Comparison of ENCODE assay signal across 9 mouse cellular contexts in genomic region chr9:90446957-90447356, GRCm38 (mm10).
DNase-seq lines count a peak whose midpoint lies in the region; ATAC-seq and TF ChIP-seq lines count a peak whose summit lies in the region.
"Had no signal": no experiment of that assay in that cellular context is flagged by ENCODE, and none has a peak within 500 bp of the region (broad histone marks: within the 10 kb centered on the region; RNA-seq: fewer than 3 reads in every experiment).

No protein-coding gene starts in this region.

- ATAC-seq in forebrain, postnatal 0 days = no peak
- peak; percentile 97 for ATAC-seq in megakaryocyte-erythroid progenitor cell, adult 5-6 weeks (replicated peaks; ENCODE audit: low FRiP score, low TSS enrichment, poor library complexity, severe bottlenecking)

- H3K9me3 ChIP-seq in forebrain, postnatal 0 days (ENCODE audit: low read length) = no peaks in the 10 kb centered on the region
- H3K9me3 ChIP-seq: heart, embryonic 15.5 days had no signal

- H3K27ac ChIP-seq in left cerebral cortex, adult 2 months = no peak overlapping the region
- H3K27ac ChIP-seq in forebrain, postnatal 0 days (ENCODE audit: low read depth, low read length) = no peak overlapping the region
- H3K27ac ChIP-seq: heart, embryonic 15.5 days had no signal

- WGBS in forebrain, postnatal 0 days = 24% methylated on average over 4 of the region's 4 CpGs

- H3K9ac ChIP-seq in forebrain, postnatal 0 days = no peak overlapping the region
- H3K9ac ChIP-seq: heart, embryonic 15.5 days had no signal

- no peaks in the 10 kb centered on the region for H3K27me3 ChIP-seq in forebrain, postnatal 0 days (ENCODE audit: insufficient read depth, low read length)
- H3K27me3 ChIP-seq: heart, embryonic 15.5 days had no signal

- no peak overlapping the region for H3K4me3 ChIP-seq in left cerebral cortex, adult 2 months
- no peak overlapping the region for H3K4me3 ChIP-seq in forebrain, postnatal 0 days (ENCODE audit: low read depth, low read length)
- H3K4me3 ChIP-seq: heart, embryonic 15.5 days had no signal

- peak; percentile 75 for TF ChIP-seq CTCF in left cerebral cortex, adult 2 months (IDR thresholded peaks at IDR 0.05)
- peak; percentile 72 for TF ChIP-seq CTCF in forebrain, postnatal 0 days (IDR thresholded peaks at IDR 0.05; ENCODE audit: low read depth)

- no peaks in the 10 kb centered on the region for H3K36me3 ChIP-seq in forebrain, postnatal 0 days (ENCODE audit: insufficient read depth)
- H3K36me3 ChIP-seq: heart, embryonic 15.5 days had no signal

- H3K4me1 ChIP-seq in forebrain, postnatal 0 days (ENCODE audit: insufficient read depth) = no peaks in the 10 kb centered on the region
- H3K4me1 ChIP-seq: heart, embryonic 15.5 days had no signal

- peak; percentile 14 for DNase-seq in adrenal gland, adult 2 months
- DNase-seq in adrenal gland, adult 18-20 months (ENCODE audit: low spot score in 2 of 2) = no peak
- no peak for DNase-seq in left cerebral cortex, adult 2 months (ENCODE audit: extremely low spot score in 1 of 2, low spot score in 2 of 2)
- no peak for DNase-seq in left cerebral cortex, postnatal 36 days (ENCODE audit: low spot score in 2 of 2)
- DNase-seq in brain, adult 2 months (ENCODE audit: low read depth, low spot score) = peak; percentile 67
- peak; percentile 40 for DNase-seq in forebrain, postnatal 0 days
- DNase-seq in natural killer cell, adult 2 months (ENCODE audit: low spot score in 2 of 2) = no peak

- intact Hi-C loops in left cerebral cortex, adult 2 months (cut with DNase I) = loop anchor here (1.0 to 5.0 kb wide), 2 partner anchors 130 to 241 kb away; no protein-coding TSS in a partner anchor
- intact Hi-C loops in left cerebral cortex, postnatal 36 days (cut with DNase I) = loop anchor here (2.0 to 10.0 kb wide), 2 partner anchors 132 to 240 kb away; no protein-coding TSS in a partner anchor

- H3K4me2 ChIP-seq in forebrain, postnatal 0 days (ENCODE audit: low read depth) = no peak overlapping the region
- H3K4me2 ChIP-seq: heart, embryonic 15.5 days had no signal

Comparison
In these comparisons a context has a peak if more than half of its experiments do, and no peak if none do; other contexts are left out.
1. DNase-seq: peak in adrenal gland, adult 2 months (single experiment), brain, adult 2 months (single experiment) and forebrain, postnatal 0 days (single experiment); none in adrenal gland, adult 18-20 months (0 of 2), left cerebral cortex, adult 2 months (0 of 2), left cerebral cortex, postnatal 36 days (0 of 2) and natural killer cell, adult 2 months (0 of 2).